Mouse (Mus musculus): ENCODE measurements around the gene Nomo1.

Gene Nomo1

GRCm38 (mm10) chr7:46033109-46033869 is at the start of gene Nomo1:
Nomo1 (plus strand) TSS chr7:46033698.
- peak; percentile 100 for DNase-seq (ENCODE audit: low read depth, low spot score)

- DNase-seq (ENCODE audit: low read depth, low spot score): peak; percentile 6
Measured at GRCm38 (mm10) chr7:45986893-45987292, 46.6 kb upstream of the Nomo1 start.

GRCm38 (mm10) chr7:45988344-45988743 is 45.2 kb upstream of the Nomo1 start:
- no peak for DNase-seq (ENCODE audit: low read depth, low spot score)

GRCm38 (mm10) chr7:45992470-45992869 is 41.0 kb upstream of the Nomo1 start:
- DNase-seq (ENCODE audit: low read depth, low spot score): no peak

GRCm38 (mm10) chr7:46000577-46000976 is 32.9 kb upstream of the Nomo1 start:
- no peak for DNase-seq (ENCODE audit: low read depth, low spot score)

- peak; percentile 28 for DNase-seq (ENCODE audit: low read depth, low spot score)
Measured at GRCm38 (mm10) chr7:46002748-46003147, 30.8 kb upstream of the Nomo1 start.

GRCm38 (mm10) chr7:46009578-46009977 is 23.9 kb upstream of the Nomo1 start:
- DNase-seq (ENCODE audit: low read depth, low spot score): peak; percentile 72

GRCm38 (mm10) chr7:46012121-46012520 is 21.4 kb upstream of the Nomo1 start:
- no peak for DNase-seq (ENCODE audit: low read depth, low spot score)

- DNase-seq (ENCODE audit: low read depth, low spot score): no peak
Measured at GRCm38 (mm10) chr7:46013266-46014010, 20.1 kb upstream of the Nomo1 start.

GRCm38 (mm10) chr7:46019594-46019993 is 13.9 kb upstream of the Nomo1 start:
- no peak for DNase-seq (ENCODE audit: low read depth, low spot score)

GRCm38 (mm10) chr7:46021951-46022350 is 11.5 kb upstream of the Nomo1 start:
- no peak for DNase-seq (ENCODE audit: low read depth, low spot score)

- DNase-seq (ENCODE audit: low read depth, low spot score): no peak
Measured at GRCm38 (mm10) chr7:46025436-46025835, 8.1 kb upstream of the Nomo1 start.

- DNase-seq (ENCODE audit: low read depth, low spot score): no peak
Measured at GRCm38 (mm10) chr7:46028681-46029080, 4.8 kb upstream of the Nomo1 start.

- DNase-seq (ENCODE audit: low read depth, low spot score): no peak
Measured at GRCm38 (mm10) chr7:46029299-46030144, 4.0 kb upstream of the Nomo1 start.

GRCm38 (mm10) chr7:46030145-46030488 is 3.4 kb upstream of the Nomo1 start, which contains the start of gene Abcc6:
Abcc6 (minus strand) TSS chr7:46030302.
- no peak for DNase-seq (ENCODE audit: low read depth, low spot score)

GRCm38 (mm10) chr7:46031075-46031474 is 2.4 kb upstream of the Nomo1 start:
- DNase-seq (ENCODE audit: low read depth, low spot score): no peak

GRCm38 (mm10) chr7:46033870-46034337 is 406 bp downstream of the Nomo1 start:
- DNase-seq (ENCODE audit: low read depth, low spot score): no peak

- DNase-seq (ENCODE audit: low read depth, low spot score): no peak
Measured at GRCm38 (mm10) chr7:46034991-46035390, 1.5 kb downstream of the Nomo1 start.

- DNase-seq (ENCODE audit: low read depth, low spot score): no peak
Measured at GRCm38 (mm10) chr7:46035468-46035867, 2.0 kb downstream of the Nomo1 start.

GRCm38 (mm10) chr7:46037433-46037832 is 3.9 kb downstream of the Nomo1 start:
- DNase-seq (ENCODE audit: low read depth, low spot score): no peak

- DNase-seq (ENCODE audit: low read depth, low spot score): no peak
Measured at GRCm38 (mm10) chr7:46039873-46040272, 6.4 kb downstream of the Nomo1 start.

GRCm38 (mm10) chr7:46044106-46044505 is 10.6 kb downstream of the Nomo1 start:
- no peak for DNase-seq (ENCODE audit: low read depth, low spot score)
